Mouse (Mus musculus): ENCODE data around the gene Usf3. TPM values are rescaled to one million over a fixed set of nuclear protein-coding genes. Genes with fewer than 3 reads are reported as not detected.
A peak's percentile ranks its signal among the peaks of the same experiment; 100 is the strongest.

The Usf3 gene
- total and polyA plus RNA-seq, 3 experiments = 5.9 to 21.2 (median 16.5) TPM

DNA sequence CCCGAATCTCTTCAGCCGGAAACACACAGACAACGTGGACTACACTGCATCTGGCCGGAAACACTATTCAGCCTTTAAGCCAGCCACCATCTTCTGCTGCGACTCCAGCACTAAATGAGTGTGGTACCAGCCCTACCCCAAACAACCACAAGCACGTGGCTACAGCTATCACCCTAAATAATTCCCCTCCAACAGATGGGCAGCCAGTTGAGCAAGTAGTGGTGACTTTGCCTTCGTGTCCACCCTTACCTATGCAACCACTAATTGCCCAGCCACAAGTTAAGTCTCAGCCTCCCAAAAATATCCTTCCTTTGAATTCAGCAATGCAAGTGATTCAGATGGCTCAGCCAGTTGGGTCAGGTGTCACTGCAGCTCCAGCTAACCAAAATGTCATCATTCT, 43.4 kb downstream of the Usf3 start:
- Histone ChIP-seq H3K36me3 (ENCODE audit: control insufficient read depth, insufficient read depth, low read length) (peaks cover 10% of the 10 kb centered on the region; the same call in 1 of the 2 replicates), H3K4me3 (no peak overlapping the region), H3K27ac (peak overlapping the region; percentile 84; the same call in 1 of the 2 replicates), H3K9ac (ENCODE audit: low read depth, low read length) (no peak overlapping the region), H3K27me3 (ENCODE audit: control insufficient read depth, insufficient read depth, low read length) (no peaks in the 10 kb centered on the region), H3K4me1 (ENCODE audit: control insufficient read depth, insufficient read depth, low read length) (peaks cover 4% of the 10 kb centered on the region; the same call in 1 of the 2 replicates), H3K79me2 (replicated peaks; ENCODE audit: control insufficient read depth, insufficient read depth, low read length) (no peaks in the 10 kb centered on the region)
- TF ChIP-seq POLR2A (IDR thresholded peaks at IDR 0.05; ENCODE audit: insufficient read depth, low read depth, low read length) (no peak), EP300 (IDR thresholded peaks at IDR 0.05; ENCODE audit: insufficient read depth, low read depth, low read length) (no peak), CTCF (IDR thresholded peaks at IDR 0.05) (no peak)
- 95% methylated on average over 7 of the region's 7 CpGs for WGBS
- no peak for DNase-seq
- intact Hi-C loops (cut with DNase I) = no loop called here

DNA sequence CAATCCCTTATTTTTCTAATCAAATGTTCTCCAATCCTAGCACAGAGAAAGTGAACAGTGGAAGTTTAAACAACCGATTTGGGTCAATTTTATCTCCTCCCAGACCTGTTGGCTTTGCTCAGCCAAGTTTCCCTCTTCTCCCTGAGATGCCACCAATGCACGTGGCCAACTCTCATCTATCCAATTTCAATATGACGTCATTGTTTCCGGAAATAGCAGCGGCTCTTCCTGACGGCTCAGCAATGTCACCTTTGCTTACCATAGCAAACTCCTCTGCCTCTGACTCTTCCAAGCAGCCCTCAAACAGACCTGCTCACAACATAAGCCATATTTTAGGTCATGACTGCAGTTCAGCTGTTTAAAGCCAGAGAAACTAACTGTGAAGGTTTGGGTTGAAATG, 48.4 kb downstream of the Usf3 start:
- no peaks in the 10 kb centered on the region for H3K79me2 ChIP-seq (replicated peaks; ENCODE audit: control insufficient read depth, insufficient read depth, low read length)
- no peak for DNase-seq
- H3K9ac ChIP-seq (ENCODE audit: low read depth, low read length) = no peak overlapping the region
- H3K4me1 ChIP-seq (ENCODE audit: control insufficient read depth, insufficient read depth, low read length) = peaks cover 4% of the 10 kb centered on the region; the same call in 1 of the 2 replicates
- intact Hi-C loops (cut with DNase I) = no loop called here
- peak overlapping the region; percentile 53 for H3K27ac ChIP-seq
- TF ChIP-seq CTCF (IDR thresholded peaks at IDR 0.05) (no peak), POLR2A (IDR thresholded peaks at IDR 0.05; ENCODE audit: insufficient read depth, low read depth, low read length) (no peak), EP300 (IDR thresholded peaks at IDR 0.05; ENCODE audit: insufficient read depth, low read depth, low read length) (no peak)
- peaks cover 11% of the 10 kb centered on the region for H3K36me3 ChIP-seq (ENCODE audit: control insufficient read depth, insufficient read depth, low read length)
- WGBS = 20% methylated on average over 6 of the region's 6 CpGs
- no peaks in the 10 kb centered on the region for H3K27me3 ChIP-seq (ENCODE audit: control insufficient read depth, insufficient read depth, low read length)
- no peak overlapping the region for H3K4me3 ChIP-seq

DNA sequence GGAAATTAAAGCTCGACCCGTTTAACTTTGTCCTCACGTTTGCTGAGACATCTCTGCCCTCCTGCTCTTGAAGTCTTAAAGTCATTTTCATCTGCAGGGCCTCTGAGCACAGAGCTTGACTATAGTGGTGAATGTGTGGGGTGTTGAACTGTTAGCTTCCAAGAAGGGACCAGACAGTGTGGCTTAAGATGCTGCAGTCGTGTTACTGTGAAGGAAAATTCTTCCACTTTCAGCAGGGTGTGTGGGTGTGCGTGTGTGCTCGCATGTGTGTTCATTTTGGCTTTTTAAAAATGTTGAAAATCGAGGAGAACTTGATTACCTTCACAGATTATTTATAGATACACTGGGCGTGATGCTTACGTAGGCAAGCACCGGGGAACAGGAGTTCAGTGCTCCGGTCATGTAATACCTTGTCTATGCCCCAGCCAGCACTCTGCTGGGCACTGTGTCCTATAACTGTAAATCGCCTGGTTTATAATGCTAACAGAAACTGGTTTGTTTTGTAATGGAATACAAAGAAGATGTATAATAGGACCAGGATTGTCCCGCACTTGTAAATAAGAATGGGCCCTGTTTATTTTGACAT, 53.8 kb downstream of the Usf3 start:
- DNase-seq = no peak
- Histone ChIP-seq H3K27ac (no peak overlapping the region), H3K27me3 (ENCODE audit: control insufficient read depth, insufficient read depth, low read length) (no peaks in the 10 kb centered on the region), H3K4me1 (ENCODE audit: control insufficient read depth, insufficient read depth, low read length) (no peaks in the 10 kb centered on the region), H3K36me3 (ENCODE audit: control insufficient read depth, insufficient read depth, low read length) (peaks cover 3% of the 10 kb centered on the region), H3K4me3 (no peak overlapping the region), H3K9ac (ENCODE audit: low read depth, low read length) (no peak overlapping the region), H3K79me2 (replicated peaks; ENCODE audit: control insufficient read depth, insufficient read depth, low read length) (no peaks in the 10 kb centered on the region)
- TF ChIP-seq POLR2A (IDR thresholded peaks at IDR 0.05; ENCODE audit: insufficient read depth, low read depth, low read length) = no peak
- no peak for TF ChIP-seq EP300 (IDR thresholded peaks at IDR 0.05; ENCODE audit: insufficient read depth, low read depth, low read length)
- TF ChIP-seq CTCF (IDR thresholded peaks at IDR 0.05) = no peak
- 83% methylated on average over 13 of the region's 13 CpGs for WGBS
- intact Hi-C loops (cut with DNase I) = no loop called here

- TF ChIP-seq POLR2A (IDR thresholded peaks at IDR 0.05; ENCODE audit: insufficient read depth, low read depth, low read length) (no peak), CTCF (IDR thresholded peaks at IDR 0.05) (no peak), EP300 (IDR thresholded peaks at IDR 0.05; ENCODE audit: insufficient read depth, low read depth, low read length) (no peak)
- Histone ChIP-seq H3K27ac (no peak overlapping the region), H3K9ac (ENCODE audit: low read depth, low read length) (no peak overlapping the region), H3K4me3 (no peak overlapping the region), H3K79me2 (replicated peaks; ENCODE audit: control insufficient read depth, insufficient read depth, low read length) (no peaks in the 10 kb centered on the region), H3K36me3 (ENCODE audit: control insufficient read depth, insufficient read depth, low read length) (no peaks in the 10 kb centered on the region), H3K27me3 (ENCODE audit: control insufficient read depth, insufficient read depth, low read length) (no peaks in the 10 kb centered on the region), H3K4me1 (ENCODE audit: control insufficient read depth, insufficient read depth, low read length) (no peaks in the 10 kb centered on the region)
- intact Hi-C loops (cut with DNase I) = no loop called here
- DNase-seq = no peak
- WGBS = 87% methylated on average over 7 of the region's 7 CpGs
Observed at GRCm38 (mm10) chr16:44233019-44233418, 60.0 kb downstream of the Usf3 start.

DNA sequence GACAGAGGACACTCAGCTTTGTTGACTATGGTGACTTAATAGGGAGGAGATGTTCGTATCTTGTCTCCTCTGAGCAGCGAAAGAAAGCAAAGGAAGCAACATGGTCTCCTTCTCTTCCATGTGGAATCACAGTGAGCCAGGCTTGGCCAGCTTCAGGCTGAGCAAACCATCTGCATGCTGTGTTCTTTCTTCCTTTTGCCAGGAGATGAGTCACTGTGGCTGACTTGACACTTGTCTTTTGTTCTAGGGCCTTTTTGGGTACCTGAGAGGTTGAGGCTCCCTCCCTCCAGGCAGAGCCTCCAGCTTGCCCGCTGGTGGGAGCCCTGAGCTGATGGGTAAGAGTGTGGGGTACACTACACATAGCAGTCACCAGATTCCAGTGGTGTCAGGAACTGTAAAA, 64.8 kb downstream of the Usf3 start:
- H3K79me2 ChIP-seq (replicated peaks; ENCODE audit: control insufficient read depth, insufficient read depth, low read length) = no peaks in the 10 kb centered on the region
- H3K4me3 ChIP-seq = no peak overlapping the region
- H3K27ac ChIP-seq = no peak overlapping the region
- H3K36me3 ChIP-seq (ENCODE audit: control insufficient read depth, insufficient read depth, low read length) = no peaks in the 10 kb centered on the region
- no peaks in the 10 kb centered on the region for H3K4me1 ChIP-seq (ENCODE audit: control insufficient read depth, insufficient read depth, low read length)
- TF ChIP-seq CTCF (IDR thresholded peaks at IDR 0.05) (no peak), EP300 (IDR thresholded peaks at IDR 0.05; ENCODE audit: insufficient read depth, low read depth, low read length) (no peak), POLR2A (IDR thresholded peaks at IDR 0.05; ENCODE audit: insufficient read depth, low read depth, low read length) (no peak)
- intact Hi-C loops (cut with DNase I) = no loop called here
- H3K9ac ChIP-seq (ENCODE audit: low read depth, low read length) = no peak overlapping the region
- no peak for DNase-seq
- WGBS = 72% methylated on average over 3 of the region's 3 CpGs
- H3K27me3 ChIP-seq (ENCODE audit: control insufficient read depth, insufficient read depth, low read length) = no peaks in the 10 kb centered on the region

GRCm38 (mm10) chr16:44238835-44239263, 65.8 kb downstream of the Usf3 start:
- no peaks in the 10 kb centered on the region for H3K4me1 ChIP-seq (ENCODE audit: control insufficient read depth, insufficient read depth, low read length)
- no peaks in the 10 kb centered on the region for H3K79me2 ChIP-seq (replicated peaks; ENCODE audit: control insufficient read depth, insufficient read depth, low read length)
- no peaks in the 10 kb centered on the region for H3K36me3 ChIP-seq (ENCODE audit: control insufficient read depth, insufficient read depth, low read length)
- no peak for DNase-seq
- 32% methylated on average over 10 of the region's 10 CpGs for WGBS
- H3K9ac ChIP-seq (ENCODE audit: low read depth, low read length) = no peak overlapping the region
- no peak overlapping the region for H3K27ac ChIP-seq
- intact Hi-C loops (cut with DNase I) = no loop called here
- no peaks in the 10 kb centered on the region for H3K27me3 ChIP-seq (ENCODE audit: control insufficient read depth, insufficient read depth, low read length)
- TF ChIP-seq CTCF (IDR thresholded peaks at IDR 0.05) (no peak), POLR2A (IDR thresholded peaks at IDR 0.05; ENCODE audit: insufficient read depth, low read depth, low read length) (no peak)
- no peak overlapping the region for H3K4me3 ChIP-seq

Data from heart, adult 2 months (tissue).